Mouse (Mus musculus): ENCODE data around the gene Wdfy4. TPM values are rescaled to one million over a fixed set of nuclear protein-coding genes. Genes with fewer than 3 reads are reported as not detected.

Gene Wdfy4
- polyA plus RNA-seq, 1 experiment: 92.6 TPM

- WGBS: 53% methylated on average over 5 of the region's 5 CpGs
- Histone ChIP-seq H3K4me1 (ENCODE audit: control insufficient read depth, insufficient read depth, insufficient read length) (no peaks in the 10 kb centered on the region), H3K36me3 (ENCODE audit: control insufficient read depth, insufficient read depth, low read length) (no peaks in the 10 kb centered on the region), H3K4me3 (ENCODE audit: extremely low read depth, insufficient read depth, insufficient read length) (no peak overlapping the region), H3K27ac (ENCODE audit: insufficient read depth, low read length) (no peak overlapping the region), H3K27me3 (ENCODE audit: control insufficient read depth, insufficient read depth, low read length) (no peaks in the 10 kb centered on the region)
- TF ChIP-seq CTCF (IDR thresholded peaks at IDR 0.05; ENCODE audit: extremely low read depth, insufficient read depth, insufficient read length, insufficient replicate concordance) (no peak), POLR2A (IDR thresholded peaks at IDR 0.05; ENCODE audit: low read depth, low read length) (no peak)
- no peak for DNase-seq (ENCODE audit: low read depth in 1 of 2, low spot score in 2 of 2)
Observed at GRCm38 (mm10) chr14:32939217-32939616, 246.1 kb downstream of the Wdfy4 start.

GRCm38 (mm10) chr14:32934064-32934463 lies 251.2 kb downstream of the Wdfy4 start:
- H3K27ac ChIP-seq (ENCODE audit: insufficient read depth, low read length): no peak overlapping the region
- H3K36me3 ChIP-seq (ENCODE audit: control insufficient read depth, insufficient read depth, low read length): no peaks in the 10 kb centered on the region
- H3K4me3 ChIP-seq (ENCODE audit: extremely low read depth, insufficient read depth, insufficient read length): no peak overlapping the region
- DNase-seq (ENCODE audit: low read depth in 1 of 2, low spot score in 2 of 2): no peak
- H3K4me1 ChIP-seq (ENCODE audit: control insufficient read depth, insufficient read depth, insufficient read length): no peaks in the 10 kb centered on the region; the same call in 1 of the 2 replicates
- 82% methylated on average over 6 of the region's 6 CpGs for WGBS
- no peaks in the 10 kb centered on the region for H3K27me3 ChIP-seq (ENCODE audit: control insufficient read depth, insufficient read depth, low read length)
- TF ChIP-seq POLR2A (IDR thresholded peaks at IDR 0.05; ENCODE audit: low read depth, low read length): no peak
- no peak for TF ChIP-seq CTCF (IDR thresholded peaks at IDR 0.05; ENCODE audit: extremely low read depth, insufficient read depth, insufficient read length, insufficient replicate concordance)

- Histone ChIP-seq H3K27ac (ENCODE audit: insufficient read depth, low read length) (no peak overlapping the region), H3K4me3 (ENCODE audit: extremely low read depth, insufficient read depth, insufficient read length) (no peak overlapping the region), H3K4me1 (ENCODE audit: control insufficient read depth, insufficient read depth, insufficient read length) (no peaks in the 10 kb centered on the region; the same call in 1 of the 2 replicates), H3K36me3 (ENCODE audit: control insufficient read depth, insufficient read depth, low read length) (no peaks in the 10 kb centered on the region), H3K27me3 (ENCODE audit: control insufficient read depth, insufficient read depth, low read length) (no peaks in the 10 kb centered on the region)
- 62% methylated on average over 8 of the region's 8 CpGs for WGBS
- DNase-seq (ENCODE audit: low read depth in 1 of 2, low spot score in 2 of 2): no peak
- no peak for TF ChIP-seq POLR2A (IDR thresholded peaks at IDR 0.05; ENCODE audit: low read depth, low read length)
- TF ChIP-seq CTCF (IDR thresholded peaks at IDR 0.05; ENCODE audit: extremely low read depth, insufficient read depth, insufficient read length, insufficient replicate concordance): no peak
Observed at GRCm38 (mm10) chr14:32932220-32932619, 253.1 kb downstream of the Wdfy4 start.

- Histone ChIP-seq H3K4me3 (ENCODE audit: extremely low read depth, insufficient read depth, insufficient read length) (no peak overlapping the region), H3K27ac (ENCODE audit: insufficient read depth, low read length) (no peak overlapping the region), H3K36me3 (ENCODE audit: control insufficient read depth, insufficient read depth, low read length) (no peaks in the 10 kb centered on the region), H3K4me1 (ENCODE audit: control insufficient read depth, insufficient read depth, insufficient read length) (no peaks in the 10 kb centered on the region; the same call in 1 of the 2 replicates), H3K27me3 (ENCODE audit: control insufficient read depth, insufficient read depth, low read length) (no peaks in the 10 kb centered on the region)
- WGBS: 12% methylated on average over 10 of the region's 10 CpGs
- TF ChIP-seq CTCF (IDR thresholded peaks at IDR 0.05; ENCODE audit: extremely low read depth, insufficient read depth, insufficient read length, insufficient replicate concordance) (no peak), POLR2A (IDR thresholded peaks at IDR 0.05; ENCODE audit: low read depth, low read length) (no peak)
- no peak for DNase-seq (ENCODE audit: low read depth in 1 of 2, low spot score in 2 of 2)
Observed at GRCm38 (mm10) chr14:32931709-32932108, 253.6 kb downstream of the Wdfy4 start.

- TF ChIP-seq POLR2A (IDR thresholded peaks at IDR 0.05; ENCODE audit: low read depth, low read length) (no peak), CTCF (IDR thresholded peaks at IDR 0.05; ENCODE audit: extremely low read depth, insufficient read depth, insufficient read length, insufficient replicate concordance) (no peak)
- H3K27me3 ChIP-seq (ENCODE audit: control insufficient read depth, insufficient read depth, low read length): no peaks in the 10 kb centered on the region
- WGBS: 83% methylated on average over 9 of the region's 9 CpGs
- no peaks in the 10 kb centered on the region for H3K4me1 ChIP-seq (ENCODE audit: control insufficient read depth, insufficient read depth, insufficient read length)
- H3K4me3 ChIP-seq (ENCODE audit: extremely low read depth, insufficient read depth, insufficient read length): no peak overlapping the region
- H3K36me3 ChIP-seq (ENCODE audit: control insufficient read depth, insufficient read depth, low read length): no peaks in the 10 kb centered on the region
- no peak for DNase-seq (ENCODE audit: low read depth in 1 of 2, low spot score in 2 of 2)
- no peak overlapping the region for H3K27ac ChIP-seq (ENCODE audit: insufficient read depth, low read length)
Observed at GRCm38 (mm10) chr14:32923871-32924270, 261.4 kb downstream of the Wdfy4 start.

GRCm38 (mm10) chr14:32917919-32918318 lies 267.4 kb downstream of the Wdfy4 start:
- no peaks in the 10 kb centered on the region for H3K27me3 ChIP-seq (ENCODE audit: control insufficient read depth, insufficient read depth, low read length)
- DNase-seq (ENCODE audit: low read depth in 1 of 2, low spot score in 2 of 2): no peak
- H3K4me3 ChIP-seq (ENCODE audit: extremely low read depth, insufficient read depth, insufficient read length): no peak overlapping the region
- no peak overlapping the region for H3K27ac ChIP-seq (ENCODE audit: insufficient read depth, low read length)
- no peaks in the 10 kb centered on the region for H3K4me1 ChIP-seq (ENCODE audit: control insufficient read depth, insufficient read depth, insufficient read length)
- TF ChIP-seq POLR2A (IDR thresholded peaks at IDR 0.05; ENCODE audit: low read depth, low read length): no peak
- no peak for TF ChIP-seq CTCF (IDR thresholded peaks at IDR 0.05; ENCODE audit: extremely low read depth, insufficient read depth, insufficient read length, insufficient replicate concordance)
- H3K36me3 ChIP-seq (ENCODE audit: control insufficient read depth, insufficient read depth, low read length): no peaks in the 10 kb centered on the region
- WGBS: 90% methylated on average over 1 of the region's 1 CpGs

GRCm38 (mm10) chr14:32915360-32915759 lies 269.9 kb downstream of the Wdfy4 start:
- no peak for TF ChIP-seq POLR2A (IDR thresholded peaks at IDR 0.05; ENCODE audit: low read depth, low read length)
- no peak for TF ChIP-seq CTCF (IDR thresholded peaks at IDR 0.05; ENCODE audit: extremely low read depth, insufficient read depth, insufficient read length, insufficient replicate concordance)

More at GRCm38 (mm10) chr14:32915360-32915759, 269.9 kb downstream of the Wdfy4 start:
- DNase-seq (ENCODE audit: low read depth in 1 of 2, low spot score in 2 of 2): no peak
- Histone ChIP-seq H3K4me1 (ENCODE audit: control insufficient read depth, insufficient read depth, insufficient read length) (no peaks in the 10 kb centered on the region), H3K27me3 (ENCODE audit: control insufficient read depth, insufficient read depth, low read length) (no peaks in the 10 kb centered on the region), H3K36me3 (ENCODE audit: control insufficient read depth, insufficient read depth, low read length) (no peaks in the 10 kb centered on the region), H3K27ac (ENCODE audit: insufficient read depth, low read length) (no peak overlapping the region), H3K4me3 (ENCODE audit: extremely low read depth, insufficient read depth, insufficient read length) (no peak overlapping the region)
- WGBS: 72% methylated on average over 2 of the region's 2 CpGs
